Mouse (Mus musculus) heart, embryonic 10.5 days (tissue): ENCODE measurements around the gene Ksr1. TPM values are rescaled to one million over a fixed set of nuclear protein-coding genes. Genes with fewer than 3 reads are reported as not detected.
A peak's percentile ranks its signal among the peaks of the same experiment; 100 is the strongest.

ENCODE experiments used
- DNase-seq: peaks from one replicate; pipeline ENCODE4 v3.0.0-alpha.2; 2017; ENCODE audit warnings: low spot score
- H3K27ac ChIP-seq: fragments of 300-500 bp; sonication (generic); 2 replicates; pipeline ENCODE4 v1.5.1; 2016; ENCODE audit warnings: mild to moderate bottlenecking
- H3K27me3 ChIP-seq: fragments of 300-500 bp; sonication (generic); 2 replicates; pipeline ENCODE4 v1.6.1; 2016; ENCODE audit warnings: mild to moderate bottlenecking; ENCODE audit not compliant: poor library complexity, insufficient read depth, severe bottlenecking
- H3K36me3 ChIP-seq: fragments of 300-500 bp; sonication (generic); 2 replicates; pipeline ENCODE4 v1.6.1; 2016; ENCODE audit warnings: mild to moderate bottlenecking, moderate library complexity
- H3K4me1 ChIP-seq: fragments of 300-500 bp; sonication (generic); 2 replicates; pipeline ENCODE4 v1.6.1; 2016; ENCODE audit warnings: mild to moderate bottlenecking
- H3K4me3 ChIP-seq: fragments of 300-500 bp; sonication (generic); 2 replicates; pipeline ENCODE4 v1.5.1; 2016; ENCODE audit warnings: mild to moderate bottlenecking, moderate library complexity
- H3K9me3 ChIP-seq: fragments of 300-500 bp; sonication (generic); 2 replicates; pipeline ENCODE4 v1.6.1; 2016; ENCODE audit warnings: mild to moderate bottlenecking, moderate library complexity
- WGBS: fragments of 180-500 bp; shearing (Covaris S2); methylation state at CpG from one replicate; pipeline ENCODE4 v1.1.7; 2016; 5-methylcytosine and 5-hydroxymethylcytosine counted together
- polyA plus RNA-seq: library from polyadenylated mRNA; unstranded; fragments of >200 nt; fragmentation: Nextera tagmentation; extraction: Ambion mirVana; gene quantifications from 2 replicates; pipeline ENCODE4 v1.2.1, GENCODE M21; 2016

Gene Ksr1
- polyA plus RNA-seq, 1 experiment from 2014 or later = 1.9 TPM

DNA sequence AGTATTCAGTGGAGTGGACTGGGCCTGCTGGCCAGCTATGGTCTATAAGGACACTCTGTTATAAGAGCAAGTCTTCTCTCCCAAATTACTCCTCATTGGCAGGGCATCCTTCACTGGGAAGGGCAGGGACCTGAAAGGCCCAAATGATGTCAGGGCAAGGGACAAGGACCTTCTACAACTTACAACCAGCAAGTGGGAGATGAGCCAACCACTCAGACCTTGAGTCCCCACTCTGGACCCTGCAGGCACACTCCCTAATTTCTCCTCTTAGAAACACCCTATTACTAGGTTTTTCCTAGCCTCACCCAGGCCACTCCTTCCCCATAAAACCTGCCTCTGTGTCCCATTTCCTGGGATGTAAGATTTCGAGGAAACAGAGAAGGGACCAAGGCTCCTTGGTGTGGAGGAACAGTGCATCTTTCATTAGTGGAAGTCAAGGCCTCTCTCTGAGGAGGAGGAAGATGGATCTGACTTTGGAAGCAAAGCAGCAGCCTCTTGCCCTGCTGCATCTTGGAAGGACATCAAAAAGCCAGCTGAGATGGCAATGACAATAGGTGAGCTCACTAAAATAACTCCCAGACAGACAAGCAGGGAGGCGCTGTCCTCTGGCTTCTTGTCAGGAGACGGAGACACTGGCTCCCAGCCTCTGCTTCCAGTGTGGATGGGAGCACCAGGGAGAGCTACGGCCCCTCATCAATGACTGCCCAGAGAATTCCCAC lies 20.5 kb upstream of the Ksr1 start:
- no peaks in the 10 kb centered on the region for H3K9me3 ChIP-seq
- 69% methylated on average over 4 of the region's 4 CpGs for WGBS

DNA sequence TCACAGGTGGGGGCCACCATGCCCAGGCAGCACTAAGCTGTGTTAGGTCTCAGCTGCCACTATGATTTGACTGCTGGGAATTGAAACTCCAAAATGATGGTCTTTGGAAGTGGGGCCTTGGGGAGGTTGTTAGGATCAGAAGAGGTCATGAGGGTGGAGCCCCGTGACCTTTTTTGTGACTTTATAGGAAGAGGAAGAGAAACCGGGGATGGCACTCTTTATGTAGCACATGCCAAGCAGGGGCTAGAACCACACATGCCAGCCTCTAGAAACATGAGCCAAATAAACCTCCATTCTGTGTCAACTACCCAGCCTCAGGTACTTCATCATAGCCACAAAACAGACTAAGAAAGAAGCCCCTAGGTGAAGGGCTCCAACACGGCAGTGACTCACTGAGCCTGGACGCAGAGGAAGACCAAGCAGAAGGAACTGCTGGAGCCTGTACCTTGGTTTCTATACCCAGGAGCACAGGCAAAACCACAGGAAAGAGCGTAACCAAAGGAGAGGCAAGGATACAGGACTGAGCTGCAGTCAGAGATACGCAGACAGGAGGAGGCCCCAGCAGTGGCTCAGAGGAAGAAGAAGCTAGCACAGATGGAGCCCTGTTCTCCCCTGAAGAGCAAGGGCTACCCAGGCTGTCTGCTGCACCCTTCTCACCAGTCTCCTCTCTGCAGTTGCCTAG lies 15.0 kb upstream of the Ksr1 start:
- Histone ChIP-seq H3K4me1 (peaks cover 19% of the 10 kb centered on the region), H3K27me3 (peaks cover 4% of the 10 kb centered on the region), H3K27ac (no peak overlapping the region; the same call in 1 of the 2 replicates), H3K9me3 (no peaks in the 10 kb centered on the region), H3K36me3 (no peaks in the 10 kb centered on the region), H3K4me3 (no peak overlapping the region)
- DNase-seq = no peak
- WGBS = 84% methylated on average over 6 of the region's 6 CpGs

More for the DNA sequence above, 20.5 kb upstream of the Ksr1 start:
- Histone ChIP-seq H3K27ac (no peak overlapping the region), H3K4me3 (no peak overlapping the region), H3K4me1 (peaks cover 6% of the 10 kb centered on the region; the same call in 1 of the 2 replicates), H3K36me3 (no peaks in the 10 kb centered on the region), H3K27me3 (peaks cover 6% of the 10 kb centered on the region)
- DNase-seq = no peak

DNA sequence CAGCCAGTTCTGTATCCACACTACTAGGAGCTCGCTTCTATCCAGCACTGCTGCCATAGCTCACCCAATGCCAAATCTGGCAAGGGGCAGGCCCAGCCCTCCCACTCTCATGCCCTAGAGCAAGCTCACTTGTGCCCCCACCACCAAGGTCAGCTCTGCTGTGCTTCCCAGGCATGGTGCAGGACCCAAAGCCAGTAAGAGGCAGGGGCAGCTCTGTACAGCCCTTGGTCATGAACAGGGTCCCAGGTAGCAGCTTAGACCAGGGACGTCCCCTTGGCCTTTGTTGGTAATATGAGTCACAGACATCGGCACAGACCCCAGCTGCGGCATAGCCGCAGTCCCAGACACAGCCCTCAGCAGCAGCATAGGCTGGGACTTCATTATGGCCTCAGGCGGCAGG lies 13.9 kb upstream of the Ksr1 start:
- Histone ChIP-seq H3K4me3 (no peak overlapping the region), H3K27ac (no peak overlapping the region), H3K27me3 (no peaks in the 10 kb centered on the region; the same call in 1 of the 2 replicates), H3K9me3 (no peaks in the 10 kb centered on the region), H3K36me3 (no peaks in the 10 kb centered on the region), H3K4me1 (peaks cover 19% of the 10 kb centered on the region)
- WGBS = 86% methylated on average over 6 of the region's 6 CpGs
- peak; percentile 69 for DNase-seq

DNA sequence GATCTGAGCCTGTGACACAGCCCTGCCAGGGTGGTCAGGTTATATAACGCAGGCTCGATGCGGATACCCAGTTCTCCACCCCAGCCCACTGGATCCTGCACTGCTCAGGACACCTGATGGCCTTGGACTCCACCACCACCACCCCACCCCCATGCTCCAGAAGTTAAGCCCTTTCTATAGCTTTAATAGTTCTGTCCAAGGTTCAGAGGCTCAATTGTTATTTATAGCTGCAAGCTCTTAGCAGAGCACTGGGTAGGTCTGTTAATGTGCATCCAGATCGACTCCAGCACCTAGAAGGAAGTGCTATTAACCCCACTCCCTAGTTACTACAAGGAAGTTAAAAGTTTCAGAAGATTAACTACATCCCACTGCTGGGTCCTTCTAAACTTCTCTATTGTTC lies 11.5 kb upstream of the Ksr1 start:
- H3K9me3 ChIP-seq = no peaks in the 10 kb centered on the region
- H3K4me1 ChIP-seq = peaks cover 14% of the 10 kb centered on the region
- no peak for DNase-seq
- H3K36me3 ChIP-seq = no peaks in the 10 kb centered on the region
- H3K4me3 ChIP-seq = no peak overlapping the region
- H3K27ac ChIP-seq = peak overlapping the region; percentile 62; the same call in 1 of the 2 replicates
- 60% methylated on average over 4 of the region's 4 CpGs for WGBS
- no peaks in the 10 kb centered on the region for H3K27me3 ChIP-seq

DNA sequence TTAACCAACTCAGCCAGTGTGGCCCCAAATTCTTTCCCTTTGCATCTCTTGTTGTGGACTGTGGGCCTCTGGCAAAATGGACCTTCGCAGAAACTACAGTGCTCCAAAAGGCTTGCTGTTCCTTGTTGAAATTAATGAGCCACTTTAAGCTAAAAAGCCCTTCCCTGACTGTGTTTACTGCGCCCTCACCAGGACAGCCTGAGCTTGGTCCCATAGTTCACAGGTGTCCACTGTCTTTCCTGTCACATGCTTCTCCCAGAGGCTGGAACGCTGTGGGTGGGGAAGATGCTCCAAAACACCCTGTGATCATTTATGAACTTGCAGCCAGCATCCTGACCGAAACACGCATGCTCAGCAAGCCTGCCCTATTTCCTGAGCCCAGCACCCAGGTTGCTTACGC lies 9.1 kb upstream of the Ksr1 start:
- H3K4me3 ChIP-seq = no peak overlapping the region
- 72% methylated on average over 6 of the region's 6 CpGs for WGBS
- no peak for DNase-seq
- no peaks in the 10 kb centered on the region for H3K9me3 ChIP-seq
- H3K27me3 ChIP-seq = no peaks in the 10 kb centered on the region
- no peaks in the 10 kb centered on the region for H3K36me3 ChIP-seq
- peaks cover 24% of the 10 kb centered on the region for H3K4me1 ChIP-seq
- H3K27ac ChIP-seq = no peak overlapping the region

DNA sequence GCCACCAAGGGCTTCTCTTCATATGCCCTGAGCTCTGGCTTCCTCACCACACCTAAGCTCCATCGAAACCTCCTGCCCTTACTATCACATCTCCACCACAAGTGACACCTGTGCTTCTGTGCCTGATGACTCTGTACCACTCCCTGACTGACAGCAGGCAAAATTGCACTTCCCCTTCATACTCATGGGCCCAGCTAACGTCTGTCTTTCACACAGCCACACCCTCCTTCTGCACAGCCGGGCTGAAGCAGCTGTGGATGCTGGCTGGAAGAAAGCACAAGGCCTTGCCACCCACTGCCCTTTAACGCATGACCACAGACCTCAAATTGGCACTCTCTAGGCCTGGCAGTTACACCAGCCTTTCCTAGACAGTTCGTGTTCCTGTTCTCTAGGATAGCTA lies 6.5 kb upstream of the Ksr1 start:
- Histone ChIP-seq H3K4me1 (peaks cover 21% of the 10 kb centered on the region), H3K27me3 (no peaks in the 10 kb centered on the region), H3K36me3 (no peaks in the 10 kb centered on the region), H3K27ac (no peak overlapping the region), H3K9me3 (no peaks in the 10 kb centered on the region), H3K4me3 (no peak overlapping the region)
- DNase-seq = no peak
- WGBS = 66% methylated on average over 5 of the region's 5 CpGs

DNA sequence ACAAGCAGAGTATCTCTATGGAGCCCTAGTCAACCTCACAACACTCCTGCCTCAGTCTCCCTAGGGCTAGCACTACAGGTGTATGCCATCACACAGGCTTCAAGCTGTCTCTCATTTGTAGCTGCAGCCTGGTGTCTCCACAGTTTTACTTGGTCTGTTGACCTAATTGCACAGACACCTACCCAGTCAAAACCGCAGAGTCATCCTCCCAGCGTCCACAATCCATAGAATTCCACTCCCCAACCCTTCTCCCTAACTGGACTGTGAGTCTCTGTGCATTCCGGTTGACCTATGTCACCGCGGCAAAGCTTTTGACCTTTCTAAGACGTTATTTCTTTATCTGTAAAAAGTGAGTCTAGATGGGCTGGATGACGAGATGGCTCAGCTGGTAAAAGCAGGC lies 5.7 kb upstream of the Ksr1 start:
- no peak for DNase-seq
- Histone ChIP-seq H3K27ac (no peak overlapping the region), H3K9me3 (no peaks in the 10 kb centered on the region), H3K27me3 (no peaks in the 10 kb centered on the region), H3K4me1 (peaks cover 16% of the 10 kb centered on the region), H3K36me3 (no peaks in the 10 kb centered on the region), H3K4me3 (no peak overlapping the region)
- 71% methylated on average over 7 of the region's 7 CpGs for WGBS

DNA sequence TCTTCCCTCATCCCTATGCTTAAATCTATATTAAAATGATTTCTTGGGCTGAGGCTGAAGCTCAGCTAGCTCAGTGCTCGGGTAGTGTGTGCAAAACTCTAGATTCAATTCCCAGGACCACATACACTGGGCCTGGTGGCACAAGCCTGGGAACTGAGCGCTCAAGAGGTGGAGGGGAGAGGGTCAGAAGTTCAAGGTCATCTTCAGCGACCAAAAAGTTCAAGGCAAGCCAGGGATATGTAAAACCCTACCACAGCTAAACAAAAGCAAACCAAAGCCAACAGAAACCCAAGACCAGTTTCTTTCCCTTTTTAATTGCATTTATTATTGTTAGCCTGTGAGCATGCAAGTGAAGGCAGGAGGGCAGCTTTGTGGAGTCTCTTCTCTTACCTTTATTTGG lies 4.1 kb upstream of the Ksr1 start:
- Histone ChIP-seq H3K27ac (no peak overlapping the region), H3K4me1 (peaks cover 30% of the 10 kb centered on the region), H3K9me3 (no peaks in the 10 kb centered on the region), H3K27me3 (no peaks in the 10 kb centered on the region), H3K4me3 (no peak overlapping the region), H3K36me3 (no peaks in the 10 kb centered on the region)
- 62% methylated on average over 3 of the region's 3 CpGs for WGBS
- DNase-seq = no peak

DNA sequence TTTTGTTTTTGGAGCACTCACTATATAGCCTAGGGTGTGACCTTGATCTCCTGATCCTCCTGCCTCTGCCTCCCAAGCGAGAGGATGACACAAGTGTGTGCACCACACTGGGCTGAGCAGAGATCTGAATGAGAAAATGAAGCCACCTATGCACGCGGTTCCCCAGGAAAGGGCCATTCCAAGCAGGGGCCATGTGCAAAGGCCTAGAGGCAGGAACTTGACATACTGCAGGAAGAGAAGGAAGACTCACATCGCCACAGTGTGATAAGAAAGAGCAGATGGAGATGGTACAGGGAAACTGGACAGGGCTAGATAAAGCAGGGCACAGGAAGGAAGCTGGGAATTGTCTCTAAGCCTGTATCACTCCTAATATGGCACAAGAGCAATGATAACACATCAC lies 3.1 kb upstream of the Ksr1 start:
- Histone ChIP-seq H3K27ac (no peak overlapping the region), H3K4me3 (no peak overlapping the region), H3K9me3 (no peaks in the 10 kb centered on the region), H3K36me3 (no peaks in the 10 kb centered on the region), H3K27me3 (no peaks in the 10 kb centered on the region), H3K4me1 (peaks cover 40% of the 10 kb centered on the region)
- 53% methylated on average over 4 of the region's 4 CpGs for WGBS
- DNase-seq = peak; percentile 68

DNA sequence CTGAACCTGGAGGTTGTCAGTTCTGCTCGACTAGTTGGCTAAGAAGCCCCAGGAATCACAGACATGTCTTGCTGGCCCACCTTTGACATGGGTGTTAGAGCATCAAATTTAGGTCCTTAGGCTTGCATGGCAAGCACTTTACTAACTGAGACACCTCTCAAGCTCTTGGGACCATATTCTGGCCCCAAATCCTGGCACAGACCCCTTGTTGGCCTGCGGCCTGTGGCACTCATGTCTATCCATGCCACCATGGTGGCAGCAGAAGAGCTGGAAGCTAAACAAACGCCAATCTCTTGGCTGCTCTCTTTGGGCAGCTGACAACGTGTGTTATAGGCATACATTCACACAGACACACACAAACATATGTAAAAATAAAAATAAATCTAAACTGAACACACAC lies 2.6 kb upstream of the Ksr1 start:
- 82% methylated on average over 4 of the region's 4 CpGs for WGBS
- no peak for DNase-seq
- Histone ChIP-seq H3K4me3 (no peak overlapping the region), H3K27ac (no peak overlapping the region), H3K27me3 (no peaks in the 10 kb centered on the region), H3K9me3 (no peaks in the 10 kb centered on the region), H3K36me3 (no peaks in the 10 kb centered on the region), H3K4me1 (peaks cover 45% of the 10 kb centered on the region)

DNA sequence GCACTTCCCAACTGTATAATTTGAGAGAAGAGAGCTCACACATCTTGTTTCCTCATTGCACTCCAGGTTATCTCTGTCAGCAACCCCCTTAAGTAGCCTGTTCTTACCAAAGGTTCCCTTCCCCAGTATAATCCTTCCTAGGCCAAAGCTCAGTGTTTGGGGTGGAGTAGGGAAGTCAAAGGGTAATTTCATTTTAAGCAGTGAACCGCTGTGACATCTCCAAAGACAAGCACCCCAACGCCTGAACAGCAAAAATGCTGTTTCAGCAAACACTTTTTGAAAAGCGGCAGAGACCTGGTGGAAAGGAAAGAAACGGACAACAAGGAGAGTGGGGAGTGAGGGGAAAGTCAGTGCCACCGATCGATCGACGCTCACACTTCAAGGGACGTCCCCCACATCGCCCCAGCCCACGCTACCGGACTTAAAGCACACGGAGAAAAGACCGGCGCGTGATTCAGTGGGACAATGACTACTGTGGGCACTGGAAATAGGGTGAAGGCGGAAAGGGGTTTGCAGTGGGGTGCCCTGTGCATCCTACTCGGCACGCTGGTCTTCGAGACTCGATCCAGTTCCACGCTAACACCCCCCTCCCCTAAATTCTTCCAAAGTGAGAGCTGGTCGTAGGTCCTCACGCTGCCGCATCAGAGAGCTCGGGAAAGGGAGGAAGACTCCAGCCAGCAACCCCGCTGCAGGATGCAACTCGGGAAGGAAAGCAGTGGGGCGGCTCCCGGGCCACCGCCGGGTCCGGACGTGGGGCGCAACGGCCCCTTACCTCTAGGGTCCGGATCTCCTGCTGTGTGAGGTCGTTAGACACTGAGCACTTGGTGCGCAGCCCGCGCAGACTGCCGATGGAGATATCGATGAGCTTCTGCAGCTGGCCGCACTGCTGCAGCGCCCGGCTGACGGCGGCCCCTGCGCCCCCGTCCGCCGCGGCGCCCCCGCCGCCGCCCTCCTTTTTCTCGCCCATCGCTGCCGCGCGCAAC lies 633 bp downstream of the Ksr1 start:
- Histone ChIP-seq H3K4me3 (peak overlapping the region; percentile 86), H3K27ac (peak overlapping the region; percentile 95), H3K4me1 (peaks cover 67% of the 10 kb centered on the region), H3K27me3 (no peaks in the 10 kb centered on the region), H3K9me3 (no peaks in the 10 kb centered on the region), H3K36me3 (no peaks in the 10 kb centered on the region)
- WGBS = under 1% methylated on average over 62 of the region's 62 CpGs
- peak; percentile 86 for DNase-seq

DNA sequence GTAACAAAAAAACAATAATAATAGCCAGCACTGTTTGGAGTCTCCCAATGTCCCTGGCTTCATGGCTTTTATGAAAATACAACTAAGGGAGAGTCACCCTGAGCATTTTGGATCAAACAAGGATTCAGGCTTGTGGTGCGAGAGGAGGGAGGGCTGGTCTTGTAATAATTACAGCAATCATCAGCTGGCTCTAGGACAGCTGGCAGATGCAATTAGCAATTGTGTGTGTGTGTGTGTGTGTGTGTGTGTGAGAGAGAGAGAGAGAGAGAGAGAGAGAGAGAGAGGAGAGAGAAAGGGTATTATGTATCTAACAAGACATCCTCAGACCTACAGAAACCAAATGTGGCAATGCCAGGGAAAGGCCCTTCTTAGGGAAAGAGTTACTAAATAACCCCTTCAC lies 1.5 kb downstream of the Ksr1 start:
- peak overlapping the region; percentile 86 for H3K4me3 ChIP-seq
- peak overlapping the region; percentile 95 for H3K27ac ChIP-seq
- H3K9me3 ChIP-seq = no peaks in the 10 kb centered on the region
- H3K36me3 ChIP-seq = no peaks in the 10 kb centered on the region
- DNase-seq = no peak
- H3K4me1 ChIP-seq = peaks cover 70% of the 10 kb centered on the region
- WGBS = 66% methylated on average over 1 of the region's 1 CpGs
- H3K27me3 ChIP-seq = no peaks in the 10 kb centered on the region
